Mouse (Mus musculus) intestine, embryonic 15.5 days (tissue): ENCODE data around the gene Lrrfip1. TPM values are rescaled to one million over a fixed set of nuclear protein-coding genes. Genes with fewer than 3 reads are reported as not detected.

Experiments
- ATAC-seq: fragments of 200-750 bp; cut with Nextera tagmentation; 2 replicates; pipeline ENCODE4 v1.8.0; 2017; ENCODE audit warnings: moderate TSS enrichment, moderate library complexity
- H3K27ac ChIP-seq: fragments of 300-500 bp; sonication (generic); 2 replicates; pipeline ENCODE4 v1.5.1; 2015; ENCODE audit warnings: mild to moderate bottlenecking, inconsistent platforms
- H3K27me3 ChIP-seq: fragments of 300-500 bp; sonication (generic); replicated peaks from 2 replicates; pipeline ENCODE4 v1.6.1; 2015; ENCODE audit warnings: inconsistent platforms
- H3K36me3 ChIP-seq: fragments of 300-500 bp; sonication (generic); 2 replicates; pipeline ENCODE4 v1.6.1; 2015; ENCODE audit warnings: inconsistent platforms
- H3K4me1 ChIP-seq: fragments of 300-500 bp; sonication (generic); replicated peaks from 2 replicates; pipeline ENCODE4 v1.6.1; 2015; ENCODE audit warnings: inconsistent platforms
- H3K4me2 ChIP-seq: fragments of 300-500 bp; sonication (generic); replicated peaks from 2 replicates; pipeline ENCODE4 v1.6.1; 2015; ENCODE audit warnings: mild to moderate bottlenecking, inconsistent platforms
- H3K4me3 ChIP-seq: fragments of 300-500 bp; sonication (generic); replicated peaks from 2 replicates; pipeline ENCODE4 v1.5.1; 2015; ENCODE audit warnings: inconsistent platforms
- H3K9ac ChIP-seq: fragments of 300-500 bp; sonication (generic); 2 replicates; pipeline ENCODE4 v1.6.1; 2015; ENCODE audit warnings: inconsistent platforms
- H3K9me3 ChIP-seq: fragments of 300-500 bp; sonication (generic); 2 replicates; pipeline ENCODE4 v1.6.1; 2016; ENCODE audit warnings: inconsistent platforms
- WGBS: fragments of 180-500 bp; shearing (Covaris S2); methylation state at CpG from one replicate; pipeline ENCODE4 v1.1.7; 2015; 5-methylcytosine and 5-hydroxymethylcytosine counted together
- polyA plus RNA-seq: library from polyadenylated mRNA; unstranded; fragments of >200 nt; fragmentation: Nextera tagmentation; extraction: Ambion mirVana; gene quantifications from 2 replicates; pipeline ENCODE4 v1.2.1, GENCODE M21; 2015

The Lrrfip1 gene
- polyA plus RNA-seq, 1 experiment from 2014 or later, result 63.5 TPM

- ATAC-seq, result peak; percentile 65
- Histone ChIP-seq H3K4me3 (no peak overlapping the region), H3K27ac (no peak overlapping the region), H3K4me2 (no peak overlapping the region), H3K27me3 (no peaks in the 10 kb centered on the region), H3K9ac (no peak overlapping the region), H3K36me3 (no peaks in the 10 kb centered on the region), H3K4me1 (peaks cover 19% of the 10 kb centered on the region), H3K9me3 (no peaks in the 10 kb centered on the region)
- 21% methylated on average over 9 of the region's 9 CpGs for WGBS
These were observed 25.5 kb upstream of the Lrrfip1 start for GRCm38 (mm10) chr1:90972911-90973573.

DNA sequence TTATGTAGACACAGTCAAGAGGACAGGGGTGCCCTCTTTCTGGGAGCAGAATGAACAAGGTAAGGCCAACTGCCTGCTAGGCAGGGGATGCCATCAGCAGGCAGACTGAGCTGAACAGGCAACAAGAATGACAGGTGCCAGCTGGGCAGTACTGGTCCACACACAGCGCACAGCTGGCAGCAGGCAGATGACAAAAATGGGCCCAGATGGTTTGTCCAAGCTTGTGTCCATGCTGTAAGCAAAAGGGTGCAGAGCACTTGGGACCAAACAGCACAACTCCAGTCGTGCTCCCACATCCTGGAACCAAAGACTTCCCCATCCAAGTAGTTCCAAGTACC is 25.0 kb upstream of the Lrrfip1 start:
- H3K4me3 ChIP-seq, result no peak overlapping the region
- ATAC-seq, result peak; percentile 21; the same call in 1 of the 2 replicates
- no peaks in the 10 kb centered on the region for H3K36me3 ChIP-seq
- peaks cover 19% of the 10 kb centered on the region for H3K4me1 ChIP-seq
- no peaks in the 10 kb centered on the region for H3K9me3 ChIP-seq
- no peaks in the 10 kb centered on the region for H3K27me3 ChIP-seq
- 85% methylated on average over 2 of the region's 2 CpGs for WGBS
- H3K27ac ChIP-seq, result no peak overlapping the region
- no peak overlapping the region for H3K4me2 ChIP-seq
- no peak overlapping the region for H3K9ac ChIP-seq

- Histone ChIP-seq H3K27me3 (no peaks in the 10 kb centered on the region), H3K4me3 (no peak overlapping the region), H3K9ac (no peak overlapping the region), H3K9me3 (no peaks in the 10 kb centered on the region), H3K4me2 (no peak overlapping the region), H3K36me3 (no peaks in the 10 kb centered on the region), H3K27ac (no peak overlapping the region), H3K4me1 (peaks cover 13% of the 10 kb centered on the region)
- 47% methylated on average over 12 of the region's 12 CpGs for WGBS
- no peak for ATAC-seq
These were observed 23.5 kb upstream of the Lrrfip1 start for GRCm38 (mm10) chr1:90974906-90975649.

DNA sequence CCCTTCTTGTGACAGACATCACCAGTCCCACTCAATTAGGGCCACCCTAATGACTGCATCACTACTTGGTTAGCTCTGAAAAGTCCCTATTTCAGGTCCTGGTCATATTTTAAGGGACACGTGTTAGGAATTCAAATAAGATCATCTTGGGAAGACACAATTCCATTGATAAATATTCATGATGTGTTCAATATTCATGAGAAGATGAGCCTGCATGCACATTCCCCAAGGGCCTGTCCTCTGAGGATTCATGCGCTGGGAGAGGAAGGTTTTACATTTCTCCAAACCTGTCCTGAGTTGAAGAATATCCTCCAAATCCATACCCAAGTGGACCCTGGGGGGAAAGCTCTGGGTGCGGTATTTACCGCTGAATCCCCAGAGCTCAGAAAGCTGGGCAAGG is 22.6 kb upstream of the Lrrfip1 start:
- H3K4me3 ChIP-seq, result no peak overlapping the region
- H3K27me3 ChIP-seq, result no peaks in the 10 kb centered on the region
- H3K4me2 ChIP-seq, result no peak overlapping the region
- H3K4me1 ChIP-seq, result peaks cover 13% of the 10 kb centered on the region
- H3K36me3 ChIP-seq, result no peaks in the 10 kb centered on the region
- no peak overlapping the region for H3K27ac ChIP-seq
- no peak overlapping the region for H3K9ac ChIP-seq
- WGBS, result 89% methylated on average over 4 of the region's 4 CpGs
- no peak for ATAC-seq
- no peaks in the 10 kb centered on the region for H3K9me3 ChIP-seq

DNA sequence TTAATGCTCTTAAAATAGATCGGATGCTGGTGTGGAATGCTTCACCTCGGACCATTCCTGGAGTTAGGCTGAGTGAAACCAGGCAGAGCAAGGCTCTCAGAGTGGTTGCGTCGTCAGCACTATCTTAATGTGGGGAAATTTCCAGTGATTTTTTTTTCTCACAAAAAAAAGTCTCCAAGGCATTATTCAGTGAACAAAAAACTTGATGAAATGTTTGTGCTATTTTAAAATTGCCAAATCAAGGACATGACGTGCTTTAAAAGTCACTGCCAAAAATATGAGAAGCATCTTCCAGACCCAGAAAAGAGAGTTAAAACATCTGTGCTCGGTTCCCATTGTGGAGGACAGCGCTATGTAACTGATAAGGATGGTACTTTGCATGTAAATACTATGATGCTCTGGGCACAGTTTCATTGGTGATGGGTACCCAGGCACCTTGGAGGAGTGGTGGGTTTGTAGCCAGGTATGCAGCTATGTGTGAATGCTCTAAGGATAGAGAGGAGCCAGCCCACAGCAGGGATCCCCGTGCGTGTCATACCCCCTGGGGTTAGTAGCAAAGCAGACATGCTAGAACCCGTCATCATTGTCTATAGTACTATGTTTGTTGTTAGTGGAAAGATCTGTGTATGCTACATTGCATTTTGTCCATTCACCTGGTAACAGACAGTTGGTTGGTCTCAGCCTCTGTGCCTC is 17.8 kb upstream of the Lrrfip1 start:
- no peaks in the 10 kb centered on the region for H3K4me1 ChIP-seq
- H3K9ac ChIP-seq, result no peak overlapping the region
- H3K9me3 ChIP-seq, result no peaks in the 10 kb centered on the region
- no peaks in the 10 kb centered on the region for H3K27me3 ChIP-seq
- H3K27ac ChIP-seq, result peak overlapping the region; percentile 38; the same call in 1 of the 2 replicates
- ATAC-seq, result peak; percentile 63; the same call in 1 of the 2 replicates
- 52% methylated on average over 10 of the region's 10 CpGs for WGBS
- H3K4me2 ChIP-seq, result no peak overlapping the region
- no peak overlapping the region for H3K4me3 ChIP-seq
- no peaks in the 10 kb centered on the region for H3K36me3 ChIP-seq

DNA sequence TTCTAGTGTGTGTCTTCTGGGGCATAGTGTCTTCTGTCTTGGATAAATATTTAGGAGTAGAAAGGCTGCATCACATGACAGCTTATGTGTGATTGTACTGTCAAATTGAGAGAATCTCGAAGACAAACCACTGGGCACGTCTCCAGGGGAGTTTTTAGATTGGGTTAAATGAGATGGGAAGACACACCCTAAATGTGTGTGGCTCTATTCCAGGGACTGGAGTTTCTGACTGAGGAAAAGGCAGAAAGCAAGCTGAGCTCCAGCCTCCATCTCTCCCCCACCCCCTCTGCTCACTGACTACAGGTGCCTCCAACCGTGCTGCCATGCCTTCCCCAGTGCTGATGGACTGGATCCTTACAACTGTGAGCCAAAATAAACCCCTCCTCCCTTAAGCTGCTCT is 17.2 kb upstream of the Lrrfip1 start:
- Histone ChIP-seq H3K27me3 (no peaks in the 10 kb centered on the region), H3K4me1 (no peaks in the 10 kb centered on the region), H3K4me2 (no peak overlapping the region), H3K27ac (no peak overlapping the region), H3K36me3 (no peaks in the 10 kb centered on the region), H3K9ac (no peak overlapping the region), H3K9me3 (no peaks in the 10 kb centered on the region), H3K4me3 (no peak overlapping the region)
- WGBS, result 63% methylated on average over 3 of the region's 3 CpGs
- ATAC-seq, result no peak

DNA sequence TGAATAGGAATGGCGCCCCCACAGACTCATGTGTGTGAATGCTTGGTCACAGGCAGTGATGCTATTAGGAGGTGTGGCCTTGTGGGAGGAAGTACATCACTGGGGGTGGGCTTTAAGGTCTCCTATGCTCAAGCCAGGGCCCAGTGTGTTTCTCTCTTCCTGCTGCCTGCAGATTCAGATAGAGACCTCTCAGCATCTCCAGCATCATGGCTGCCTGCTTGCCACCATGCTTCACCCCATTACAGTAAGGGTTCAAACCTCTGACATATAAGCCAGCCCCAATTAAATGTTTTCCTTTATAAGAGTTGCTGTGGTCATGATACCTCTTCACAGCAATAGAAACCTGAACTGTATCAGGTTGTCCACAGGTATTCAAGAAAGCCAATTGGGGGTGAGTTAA is 2.6 kb upstream of the Lrrfip1 start:
- Histone ChIP-seq H3K4me1 (peaks cover 13% of the 10 kb centered on the region), H3K36me3 (no peaks in the 10 kb centered on the region), H3K9ac (no peak overlapping the region), H3K4me3 (no peak overlapping the region), H3K9me3 (no peaks in the 10 kb centered on the region), H3K27ac (no peak overlapping the region), H3K27me3 (no peaks in the 10 kb centered on the region), H3K4me2 (no peak overlapping the region)
- ATAC-seq, result no peak
- WGBS, result 96% methylated on average over 1 of the region's 1 CpGs

GRCm38 (mm10) chr1:90997136-90997535 is 1.4 kb upstream of the Lrrfip1 start:
- H3K4me3 ChIP-seq, result no peak overlapping the region
- H3K4me2 ChIP-seq, result no peak overlapping the region
- peaks cover 13% of the 10 kb centered on the region for H3K4me1 ChIP-seq
- ATAC-seq, result no peak
- no peak overlapping the region for H3K9ac ChIP-seq
- H3K27me3 ChIP-seq, result no peaks in the 10 kb centered on the region
- WGBS, result 59% methylated on average over 4 of the region's 4 CpGs
- H3K9me3 ChIP-seq, result no peaks in the 10 kb centered on the region
- H3K36me3 ChIP-seq, result no peaks in the 10 kb centered on the region
- H3K27ac ChIP-seq, result no peak overlapping the region

GRCm38 (mm10) chr1:90997641-90998040 is 896 bp upstream of the Lrrfip1 start:
- no peak overlapping the region for H3K4me3 ChIP-seq
- H3K9me3 ChIP-seq, result no peaks in the 10 kb centered on the region
- 90% methylated on average over 5 of the region's 5 CpGs for WGBS
- no peak overlapping the region for H3K27ac ChIP-seq
- H3K4me1 ChIP-seq, result peaks cover 13% of the 10 kb centered on the region
- H3K4me2 ChIP-seq, result no peak overlapping the region
- H3K9ac ChIP-seq, result no peak overlapping the region
- H3K36me3 ChIP-seq, result no peaks in the 10 kb centered on the region
- ATAC-seq, result no peak
- H3K27me3 ChIP-seq, result no peaks in the 10 kb centered on the region

GRCm38 (mm10) chr1:90998891-90999611 is 514 bp downstream of the Lrrfip1 start:
- WGBS, result 2% methylated on average over 41 of the region's 41 CpGs
- Histone ChIP-seq H3K4me1 (peaks cover 13% of the 10 kb centered on the region), H3K4me3 (peak overlapping the region; percentile 60), H3K27ac (no peak overlapping the region), H3K9me3 (no peaks in the 10 kb centered on the region), H3K27me3 (no peaks in the 10 kb centered on the region), H3K4me2 (peak overlapping the region; percentile 98), H3K36me3 (no peaks in the 10 kb centered on the region), H3K9ac (peak overlapping the region; percentile 84)
- peak; percentile 68 for ATAC-seq

DNA sequence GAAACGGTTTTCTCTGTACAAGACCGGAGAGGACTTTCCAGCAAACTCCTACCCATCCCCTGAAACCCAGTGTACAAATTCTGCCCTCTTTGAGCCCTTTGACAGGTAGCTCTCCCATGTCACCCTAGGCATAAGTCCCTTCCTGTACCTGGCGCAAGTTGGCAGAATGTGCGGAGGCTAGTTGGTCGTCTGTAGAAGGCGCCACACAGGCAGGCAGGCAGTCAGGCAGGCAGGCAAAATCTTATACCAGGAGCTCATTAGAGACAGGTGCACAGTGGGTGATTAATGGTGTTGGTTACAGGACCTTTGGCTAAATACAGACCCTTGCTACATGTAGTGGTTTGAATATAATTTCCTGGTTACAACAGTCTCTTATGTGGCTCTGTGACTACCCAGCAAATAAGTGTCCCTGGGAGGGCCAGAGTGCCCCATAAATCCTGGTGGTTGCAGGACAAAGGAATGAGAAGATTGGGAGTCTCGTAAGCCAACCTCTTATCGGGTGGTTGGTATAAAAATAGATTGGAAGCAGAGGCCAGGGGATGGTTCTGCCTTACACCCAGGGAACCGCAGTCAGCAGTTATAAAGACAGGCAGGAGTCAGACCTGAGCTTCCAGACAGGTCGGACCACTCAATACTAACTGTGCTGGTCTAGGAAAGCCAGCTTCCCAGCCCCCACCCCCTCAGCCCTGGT is 1.5 kb downstream of the Lrrfip1 start:
- Histone ChIP-seq H3K9me3 (no peaks in the 10 kb centered on the region), H3K4me3 (no peak overlapping the region; the same call in 1 of the 2 replicates), H3K27ac (no peak overlapping the region), H3K9ac (no peak overlapping the region), H3K4me1 (peaks cover 13% of the 10 kb centered on the region), H3K27me3 (no peaks in the 10 kb centered on the region), H3K36me3 (no peaks in the 10 kb centered on the region), H3K4me2 (peak overlapping the region; percentile 98)
- no peak for ATAC-seq
- 61% methylated on average over 10 of the region's 10 CpGs for WGBS

DNA sequence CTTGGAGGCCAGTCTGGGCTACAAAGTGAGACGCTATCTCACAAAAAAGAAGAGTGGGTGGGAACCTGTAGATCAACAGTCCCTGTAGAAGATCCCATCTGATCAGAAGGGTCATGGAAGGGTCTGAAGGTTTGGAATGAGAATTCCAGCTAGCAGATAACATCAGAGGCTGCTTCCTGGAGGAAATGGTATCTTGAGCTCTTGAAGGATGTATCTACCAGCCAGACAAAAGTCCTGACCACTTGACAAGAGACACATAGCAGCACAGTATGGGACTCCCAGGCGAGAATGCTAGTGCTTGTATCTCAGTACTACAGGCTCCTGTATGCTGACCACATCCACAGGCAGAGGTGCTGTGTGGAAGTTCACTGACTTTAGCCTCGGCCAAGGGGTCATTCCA is 2.6 kb downstream of the Lrrfip1 start:
- Histone ChIP-seq H3K4me2 (no peak overlapping the region), H3K9ac (no peak overlapping the region), H3K4me3 (no peak overlapping the region), H3K9me3 (no peaks in the 10 kb centered on the region), H3K36me3 (no peaks in the 10 kb centered on the region), H3K4me1 (peaks cover 13% of the 10 kb centered on the region), H3K27ac (no peak overlapping the region), H3K27me3 (no peaks in the 10 kb centered on the region)
- WGBS, result 82% methylated on average over 3 of the region's 3 CpGs
- ATAC-seq, result no peak
